Mouse (Mus musculus) Muller cell, postnatal 12 days (primary cell): ENCODE results near the gene Gm10260.

ENCODE experiments used
- DNase-seq: peaks from one replicate; pipeline ENCODE4 v3.0.0-alpha.2; 2015; ENCODE audit errors: inconsistent ontology term

The Gm10260 gene

DNA sequence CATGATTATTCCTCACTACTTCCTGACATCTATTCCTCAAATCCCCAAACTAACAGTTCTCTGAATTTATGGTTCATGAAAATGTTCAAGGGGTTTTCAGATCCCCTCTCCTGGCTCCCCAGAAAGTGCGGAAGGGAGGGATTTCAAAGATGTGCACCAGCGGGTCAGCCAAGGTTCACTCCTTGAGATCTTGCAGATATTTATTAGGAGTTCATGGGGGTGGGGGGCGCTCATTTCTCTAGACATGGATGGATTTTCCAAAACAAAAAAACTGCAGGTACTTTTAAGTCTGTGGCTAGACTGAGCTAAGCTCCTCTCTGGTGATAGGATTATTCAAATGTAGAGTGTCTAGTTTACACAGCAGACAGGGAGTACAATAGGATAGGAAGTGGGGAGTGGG is 8.4 kb upstream of the Gm10260 start:
- no peak for DNase-seq

DNA sequence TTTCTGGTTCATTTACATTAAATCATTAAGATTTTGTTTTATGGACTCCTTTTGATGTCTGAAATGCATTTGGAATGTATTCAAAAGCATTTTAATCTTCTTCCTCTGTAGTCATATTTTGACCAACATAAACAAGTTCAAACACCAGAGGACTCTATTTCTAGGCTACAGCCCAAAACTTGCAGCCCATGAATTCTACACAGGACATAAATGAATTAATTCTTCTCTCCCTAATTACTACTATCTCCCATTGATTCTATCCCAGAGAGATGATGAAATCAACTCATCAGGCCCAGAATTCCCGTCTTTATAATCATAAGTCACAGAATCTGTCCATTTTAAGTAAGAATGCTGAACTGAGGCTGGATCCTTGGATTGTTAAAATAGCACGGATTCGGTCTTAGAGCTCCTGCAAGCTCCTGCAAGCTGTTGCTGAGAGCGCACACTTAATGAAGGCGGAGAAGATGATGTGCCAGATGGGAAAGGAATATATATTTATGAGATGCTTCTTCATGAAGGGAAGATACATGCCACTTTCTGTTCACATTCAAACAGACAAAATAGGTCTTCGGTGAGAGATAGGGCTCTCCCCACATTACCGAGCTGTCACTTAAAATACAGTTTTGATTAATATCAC is 7.7 kb upstream of the Gm10260 start:
- DNase-seq: no peak

- no peak for DNase-seq
Measured at GRCm38 (mm10) chr13:97766600-97766999, 6.2 kb upstream of the Gm10260 start.

- no peak for DNase-seq
Measured at GRCm38 (mm10) chr13:97765913-97766312, 5.5 kb upstream of the Gm10260 start.

DNA sequence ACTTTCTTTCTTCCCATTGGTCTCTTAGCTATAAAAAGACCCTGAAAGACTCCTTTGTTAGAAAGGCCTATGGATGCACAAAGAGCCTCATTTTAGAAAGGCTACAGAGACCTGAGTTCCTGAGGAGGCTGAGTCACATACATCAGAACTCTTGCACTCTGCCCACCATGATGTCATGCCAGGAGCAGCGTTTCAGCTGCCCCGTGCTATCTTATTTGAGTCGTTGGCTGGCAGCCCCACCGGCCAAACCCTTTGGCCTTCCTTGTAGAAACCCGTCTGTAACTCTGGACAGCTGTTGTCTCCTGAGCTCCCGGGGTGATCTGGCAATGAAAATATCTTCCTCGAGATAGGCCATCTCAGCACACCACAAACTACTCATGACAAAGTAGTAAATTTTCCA is 3.6 kb upstream of the Gm10260 start:
- DNase-seq: peak; percentile 44

DNA sequence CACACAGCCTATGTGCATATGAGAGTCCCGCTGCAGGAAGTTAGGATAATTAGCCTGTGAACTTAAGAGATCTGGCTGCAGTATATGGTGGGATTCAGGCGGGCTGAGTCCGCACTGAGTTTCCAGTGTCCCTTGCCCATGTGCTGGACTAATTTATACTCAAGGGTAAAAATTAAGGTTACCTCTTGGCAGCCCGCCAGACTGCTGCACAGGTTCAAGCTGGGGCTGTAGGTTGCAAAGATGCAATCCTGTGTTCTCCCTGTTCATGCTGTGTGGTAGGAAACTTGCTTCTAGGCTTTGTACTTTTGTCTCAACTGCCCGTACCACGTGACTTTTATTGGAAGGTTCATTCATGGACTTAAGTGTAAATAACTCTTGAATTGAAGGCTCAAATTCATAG is 3.0 kb upstream of the Gm10260 start:
- DNase-seq: no peak

DNA sequence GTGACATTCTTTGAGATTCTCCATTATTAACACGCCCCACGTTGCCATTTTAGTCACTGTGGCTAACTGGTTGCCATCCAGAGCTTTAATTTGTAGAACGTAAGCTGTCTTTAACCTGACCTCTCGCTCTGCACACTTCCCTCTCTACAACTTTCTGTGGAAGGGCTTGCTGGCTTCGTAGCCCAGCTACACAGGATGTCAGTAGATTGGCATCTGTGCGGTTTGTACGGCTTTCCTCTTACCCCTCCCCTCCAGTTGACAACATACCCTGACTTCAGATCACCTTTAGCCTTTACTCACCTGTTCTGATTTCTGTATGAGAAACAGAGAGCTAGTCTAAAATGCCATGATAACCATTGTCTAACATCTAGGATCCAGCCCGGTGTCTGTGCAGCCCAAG is 1.7 kb upstream of the Gm10260 start:
- no peak for DNase-seq

GRCm38 (mm10) chr13:97757033-97757432 is 3.4 kb downstream of the Gm10260 start:
- DNase-seq: peak; percentile 68

DNA sequence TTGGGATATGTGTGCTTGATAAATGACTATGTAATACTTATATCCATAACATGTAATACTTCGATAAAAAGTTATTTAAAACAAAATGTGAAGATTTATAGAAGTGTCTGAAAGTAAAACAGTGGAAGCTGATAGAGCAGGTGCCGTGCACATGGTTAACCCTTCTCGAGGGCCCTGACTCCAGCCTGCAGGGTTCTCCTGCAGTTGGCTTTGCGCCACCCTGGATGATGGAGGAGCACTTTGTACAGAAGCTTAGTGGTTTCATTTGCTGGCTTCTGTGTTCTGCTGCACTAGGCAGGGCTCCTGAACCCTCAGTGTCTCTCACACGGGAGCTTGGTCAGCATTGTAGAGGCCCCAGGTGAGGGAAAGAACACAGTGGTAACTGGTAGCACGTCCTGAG is 4.3 kb downstream of the Gm10260 start:
- no peak for DNase-seq

DNA sequence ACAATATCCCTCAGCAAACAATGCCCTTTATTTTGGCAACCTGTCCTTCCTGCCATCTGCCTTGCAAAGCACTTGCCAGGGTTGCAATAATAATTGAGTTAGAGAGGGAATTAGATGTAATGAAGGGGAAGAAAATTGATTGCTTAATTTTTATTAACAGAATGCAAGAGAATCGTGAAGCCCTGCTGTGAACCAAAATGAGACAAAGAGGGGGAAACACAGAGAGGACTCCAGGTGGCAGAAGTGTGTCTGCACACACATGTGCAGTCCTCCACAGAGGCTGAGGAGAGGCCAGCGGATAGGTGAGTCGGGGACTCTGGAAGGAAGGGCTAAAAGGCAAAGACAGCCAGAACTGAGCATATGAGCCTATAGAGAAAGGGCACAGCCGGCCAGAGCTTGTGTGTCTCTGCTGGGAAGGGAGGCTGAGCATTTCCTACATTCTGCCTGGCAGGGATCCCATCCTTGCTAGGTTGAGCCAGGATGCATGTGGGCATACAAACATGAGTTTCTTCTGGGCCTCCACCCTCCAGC is 9.5 kb downstream of the Gm10260 start:
- DNase-seq: peak; percentile 80

DNA sequence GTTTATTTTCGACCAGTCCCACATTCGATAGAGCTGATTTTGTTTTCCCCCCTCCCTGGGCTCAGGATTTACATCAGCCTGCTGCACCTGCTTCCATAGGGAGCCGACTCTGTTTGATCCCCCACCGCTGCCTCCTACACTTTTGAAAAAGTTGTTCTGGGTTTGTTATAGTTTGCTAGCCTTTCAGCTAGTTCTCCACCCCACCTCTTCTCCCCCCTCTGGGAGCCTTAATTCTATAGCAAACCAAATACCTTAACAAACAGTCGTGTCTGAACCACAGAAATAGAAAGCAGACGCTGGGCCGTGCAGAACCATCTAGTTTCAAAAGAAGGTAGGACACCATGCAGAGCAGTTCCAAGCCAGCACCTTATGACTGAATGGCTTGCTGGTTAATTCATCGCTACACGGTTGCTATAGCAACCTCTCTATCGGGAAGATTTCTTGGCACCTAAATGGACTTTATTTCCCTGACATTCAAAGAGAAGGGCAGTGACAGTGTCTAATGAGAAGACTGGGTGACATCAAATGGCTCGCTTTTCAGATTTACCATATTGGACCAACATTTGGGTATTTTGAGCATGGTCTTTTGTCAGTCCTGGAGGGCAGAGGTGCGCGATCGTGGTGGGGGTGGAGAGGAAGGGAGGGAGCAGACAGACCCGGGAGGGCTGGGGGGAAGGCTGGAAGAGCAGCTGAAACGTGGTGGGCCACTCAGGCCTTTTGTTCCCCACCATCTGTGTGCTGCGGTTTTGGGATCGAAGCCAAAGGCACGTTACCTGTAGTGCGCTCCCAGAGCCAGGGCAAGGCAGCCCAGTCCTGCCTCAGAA is 13.2 kb downstream of the Gm10260 start:
- peak; percentile 16 for DNase-seq

- no peak for DNase-seq
Measured at GRCm38 (mm10) chr13:97744669-97745068, 15.8 kb downstream of the Gm10260 start.

DNA sequence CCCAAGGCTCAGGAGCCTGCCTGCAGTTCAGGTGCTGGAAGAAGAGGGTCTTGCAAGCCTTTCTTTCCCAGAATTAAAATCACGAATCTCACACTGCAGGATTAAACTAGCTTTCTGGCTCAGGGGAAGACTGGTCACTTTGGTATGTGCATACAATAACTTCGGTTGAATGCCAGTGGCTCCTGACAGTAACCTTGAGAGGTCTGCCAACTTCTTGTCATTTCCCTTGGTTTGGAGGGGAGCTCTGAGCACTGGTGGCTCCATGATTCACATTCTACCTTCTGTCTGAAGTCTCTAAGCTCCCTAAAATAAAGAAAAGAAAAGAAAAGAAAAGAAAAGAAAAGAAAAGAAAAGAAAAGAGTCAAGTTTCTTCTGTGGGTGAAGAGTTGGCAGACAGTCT is 16.4 kb downstream of the Gm10260 start:
- DNase-seq: peak; percentile 6

DNA sequence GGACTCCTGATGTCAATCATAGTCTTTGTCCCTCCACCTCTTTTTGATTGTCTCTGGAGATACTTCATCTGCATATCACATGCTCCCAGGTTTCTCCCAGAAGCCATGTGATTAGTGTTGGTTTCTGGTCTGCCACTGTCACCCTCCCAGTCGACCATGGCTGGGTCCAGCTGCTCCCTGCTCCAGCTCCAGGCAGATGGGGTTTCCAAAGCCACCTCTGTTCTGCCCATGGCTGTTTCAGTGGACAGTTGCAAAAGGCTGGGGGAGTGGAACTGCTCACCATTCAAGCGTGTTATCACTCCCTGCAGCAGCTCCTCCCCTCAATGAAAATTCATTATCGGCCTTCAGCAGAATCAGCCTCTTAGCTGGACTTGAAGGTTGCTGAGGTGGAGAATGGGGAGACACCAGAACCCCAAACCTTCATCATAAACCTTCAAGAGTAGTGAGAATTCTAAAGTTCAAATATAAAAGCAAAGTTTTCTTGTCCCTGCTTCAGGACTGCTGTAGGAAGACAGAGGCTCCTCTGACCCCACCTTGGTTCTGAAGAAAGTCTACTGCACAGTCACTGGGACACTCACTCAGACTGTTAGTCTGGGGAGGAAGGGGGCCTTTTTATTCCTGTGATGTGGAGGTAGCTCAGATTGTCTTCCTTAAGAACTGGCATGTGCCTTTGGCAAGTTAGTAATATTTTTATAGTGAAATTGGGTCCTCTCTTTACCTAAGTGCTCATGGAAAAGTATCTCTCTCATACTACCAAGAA is 17.0 kb downstream of the Gm10260 start:
- DNase-seq: no peak

DNA sequence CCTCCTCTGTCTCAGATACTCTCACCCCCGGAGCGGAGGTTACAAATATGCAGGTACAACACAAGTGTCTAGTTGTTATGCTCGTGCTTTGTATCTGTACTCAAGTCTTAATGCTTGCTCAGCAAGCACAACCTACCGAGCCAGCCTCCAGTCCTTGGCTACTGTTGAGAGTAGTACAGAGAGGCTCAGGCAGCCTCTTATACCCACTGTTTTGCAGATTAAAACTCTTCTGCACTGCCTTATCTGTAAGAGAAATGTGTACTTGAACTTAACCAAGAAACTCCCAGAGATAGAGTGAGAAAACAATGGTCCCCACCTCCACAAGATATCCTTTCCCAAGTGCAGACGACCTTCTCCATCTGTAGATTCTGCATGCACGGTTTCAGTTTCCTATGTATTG is 24.5 kb downstream of the Gm10260 start:
- DNase-seq: no peak

- no peak for DNase-seq
Measured at GRCm38 (mm10) chr13:97734760-97735159, 25.7 kb downstream of the Gm10260 start.

DNA sequence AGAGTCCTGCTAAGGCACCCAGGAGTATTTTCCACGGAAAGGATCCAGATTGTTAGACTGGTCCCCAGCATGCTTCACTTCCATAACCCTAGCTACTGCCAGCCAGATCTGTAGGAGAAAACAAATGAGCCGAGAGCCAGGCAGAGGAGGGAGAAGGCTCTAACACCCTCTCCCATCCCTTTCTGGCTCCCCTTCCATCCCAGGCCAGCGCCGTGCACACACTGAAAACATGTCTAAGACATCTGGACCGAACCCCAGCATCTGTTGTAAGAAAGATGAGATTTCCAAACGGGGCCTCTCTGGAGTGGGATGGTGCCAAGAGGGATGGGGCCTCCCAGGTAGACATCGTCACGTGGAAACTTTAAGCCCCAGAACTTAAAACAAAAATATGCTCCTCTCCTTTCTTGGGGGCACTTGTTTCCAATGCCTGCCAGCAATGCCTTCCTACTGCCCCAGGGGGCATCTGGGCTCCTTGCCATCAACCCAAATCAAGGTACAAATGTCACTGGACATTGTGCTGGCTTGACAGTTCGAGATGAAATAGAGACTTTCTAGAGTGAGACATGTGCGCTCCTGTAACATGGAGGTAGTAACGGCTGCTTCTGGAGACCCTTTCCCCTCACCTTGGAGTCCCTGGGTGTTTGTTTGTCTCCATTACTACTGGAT is 35.1 kb downstream of the Gm10260 start:
- no peak for DNase-seq

GRCm38 (mm10) chr13:97724551-97724950 is 35.9 kb downstream of the Gm10260 start:
- no peak for DNase-seq

DNA sequence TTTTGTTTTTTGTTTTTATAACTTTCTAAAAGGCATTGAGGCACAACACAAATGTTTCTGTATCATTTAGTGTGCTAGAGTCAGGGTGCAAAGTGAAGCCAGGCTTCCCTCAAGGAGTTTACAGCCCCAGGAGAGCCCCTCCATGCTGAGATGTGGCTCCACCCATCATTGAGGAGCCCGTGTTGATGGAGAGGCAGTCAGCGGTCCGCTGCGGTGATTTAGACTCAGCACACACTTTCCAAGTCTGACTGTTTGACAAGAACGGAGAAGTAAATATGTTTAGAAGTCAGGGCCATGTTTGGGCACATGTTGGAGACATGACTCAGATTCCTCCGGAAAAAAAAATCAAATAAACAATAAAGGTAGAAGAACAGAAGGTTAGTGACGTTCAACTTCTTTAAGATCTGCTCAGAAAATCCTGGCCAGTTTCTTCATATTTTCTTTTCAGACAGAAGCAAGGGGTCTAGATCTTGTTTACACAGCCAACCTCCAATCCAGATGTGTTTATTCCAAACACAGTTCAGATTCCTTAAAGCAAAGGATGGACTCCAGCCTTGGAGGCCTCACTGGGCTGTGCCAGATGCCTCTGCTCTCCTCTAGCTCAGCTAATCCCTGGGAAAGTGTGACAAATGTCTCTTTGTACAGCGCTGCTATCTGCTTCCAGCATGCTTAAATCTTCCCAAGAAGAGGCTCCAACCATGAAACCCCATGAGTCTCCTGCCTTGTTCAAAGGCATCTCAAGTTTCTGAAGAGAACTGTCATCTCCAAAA is 47.7 kb downstream of the Gm10260 start:
- no peak for DNase-seq

- no peak for DNase-seq
Measured at GRCm38 (mm10) chr13:97711510-97711909, 48.9 kb downstream of the Gm10260 start.
